Mouse (Mus musculus) spleen, postnatal 4 days (tissue): ENCODE data around the gene Gm10964.

Source experiments
- DNase-seq, 2 experiments: peaks; one replicate each; pipeline ENCODE4 v3.0.0; 2022; ENCODE audit warnings: low spot score in 2 of 2

Gene Gm10964

GRCm38 (mm10) chr3:103739329-103739728 lies at the start of gene Gm10964:
Gene Gm10964, plus strand, starts transcription at chr3:103739366.
- no peak for DNase-seq

- no peak for DNase-seq
Measured at GRCm38 (mm10) chr3:103690506-103690905, 48.7 kb upstream of the Gm10964 start.

GRCm38 (mm10) chr3:103695556-103695955 lies 43.6 kb upstream of the Gm10964 start:
- DNase-seq, result no peak

GRCm38 (mm10) chr3:103696388-103696925 lies 42.7 kb upstream of the Gm10964 start:
- DNase-seq, result no peak

- no peak for DNase-seq
Measured at GRCm38 (mm10) chr3:103704661-103705060, 34.5 kb upstream of the Gm10964 start.

GRCm38 (mm10) chr3:103705426-103705825 lies 33.7 kb upstream of the Gm10964 start:
- no peak for DNase-seq

GRCm38 (mm10) chr3:103709470-103710040 lies 29.6 kb upstream of the Gm10964 start:
- DNase-seq, result no peak

- DNase-seq, result peak in 1 of 2 experiments; percentile 37
Measured at GRCm38 (mm10) chr3:103712196-103712595, 27.0 kb upstream of the Gm10964 start.

GRCm38 (mm10) chr3:103714236-103714875 lies 24.8 kb upstream of the Gm10964 start:
- DNase-seq, result peak in 1 of 2 experiments; percentile 41

- peak; percentile 6 to 49 for DNase-seq
Measured at GRCm38 (mm10) chr3:103714942-103715341, 24.2 kb upstream of the Gm10964 start.

- DNase-seq, result peak; percentile 12 to 58
Measured at GRCm38 (mm10) chr3:103715762-103716693, 23.1 kb upstream of the Gm10964 start.

GRCm38 (mm10) chr3:103716774-103717760 lies 22.1 kb upstream of the Gm10964 start:
- DNase-seq, result peak; percentile 7 to 55

GRCm38 (mm10) chr3:103718728-103719127 lies 20.4 kb upstream of the Gm10964 start:
- DNase-seq, result peak; percentile 10 to 41

GRCm38 (mm10) chr3:103724137-103724536 lies 15.0 kb upstream of the Gm10964 start:
- peak; percentile 43 to 64 for DNase-seq

GRCm38 (mm10) chr3:103726642-103727041 lies 12.5 kb upstream of the Gm10964 start:
- DNase-seq, result no peak

- DNase-seq, result no peak
Measured at GRCm38 (mm10) chr3:103727813-103728326, 11.3 kb upstream of the Gm10964 start.

- no peak for DNase-seq
Measured at GRCm38 (mm10) chr3:103729850-103730249, 9.3 kb upstream of the Gm10964 start.

GRCm38 (mm10) chr3:103732116-103732515 lies 7.0 kb upstream of the Gm10964 start:
- DNase-seq, result no peak

GRCm38 (mm10) chr3:103733176-103733575 lies 6.0 kb upstream of the Gm10964 start:
- no peak for DNase-seq
